In the genomic region with DNA sequence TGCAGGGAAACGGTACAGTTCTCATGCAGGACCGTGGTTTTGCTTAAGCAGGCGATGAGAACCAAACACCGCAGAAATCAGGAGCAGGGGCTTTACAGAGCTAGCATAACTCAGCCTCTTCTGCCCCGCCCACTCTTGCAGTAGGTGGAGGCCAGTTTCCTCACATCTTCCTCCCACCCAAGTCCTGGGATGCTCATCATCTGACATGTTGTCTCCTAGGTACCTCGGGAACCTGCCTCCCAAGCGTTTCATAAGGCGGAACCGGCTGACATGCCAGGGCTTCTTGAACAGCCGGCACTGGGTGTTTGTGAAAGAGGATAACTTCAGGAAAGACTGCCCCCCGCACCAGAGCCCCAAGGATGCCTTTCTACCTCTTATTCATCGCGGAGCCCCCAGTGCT, we compare ENCODE assay signal across 26 mouse cellular contexts. TPM values are rescaled to one million over a fixed set of nuclear protein-coding genes. Genes with fewer than 3 reads are reported as not detected.
A peak's percentile ranks its signal among the peaks of the same experiment; 100 is the strongest.
DNase-seq lines count a peak whose midpoint lies in the region.
"Had no signal": no experiment of that assay in that cellular context is flagged by ENCODE, and none has a peak within 500 bp of the region (broad histone marks: within the 10 kb centered on the region; RNA-seq: fewer than 3 reads in every experiment).

No protein-coding gene starts in this region.

- H3K4me1 ChIP-seq in midbrain, embryonic 10.5 days: no peaks in the 10 kb centered on the region
- H3K4me1 ChIP-seq: forebrain, embryonic 10.5 days; hindbrain, embryonic 15.5 days had no signal

- no peaks in the 10 kb centered on the region for H3K27me3 ChIP-seq in midbrain, embryonic 10.5 days (ENCODE audit: low read depth, poor library complexity, severe bottlenecking)
- H3K27me3 ChIP-seq: embryonic facial prominence, embryonic 15.5 days; heart, embryonic 15.5 days; hindbrain, embryonic 15.5 days had no signal

- 81% methylated on average over 13 of the region's 13 CpGs for WGBS in midbrain, embryonic 10.5 days

- H3K27ac ChIP-seq in midbrain, embryonic 10.5 days (replicated peaks): no peak overlapping the region
- H3K27ac ChIP-seq: embryonic facial prominence, embryonic 15.5 days; forebrain, embryonic 10.5 days; heart, adult 2 months; heart, embryonic 15.5 days; hindbrain, embryonic 15.5 days had no signal

- DNase-seq in left cerebral cortex, adult 18-20 months (ENCODE audit: low spot score in 2 of 2): peak; percentile 20 to 58
- DNase-seq in left cerebral cortex, adult 11 months (ENCODE audit: low spot score): no peak
- peak; percentile 37 for DNase-seq in testis, postnatal 10 days (ENCODE audit: low spot score)
- DNase-seq in testis, postnatal 14 days (ENCODE audit: low spot score): no peak
- peak; percentile 16 for DNase-seq in brain, adult 2 months (ENCODE audit: low read depth, low spot score)
- DNase-seq in midbrain, embryonic 10.5 days (ENCODE audit: low spot score): no peak
- DNase-seq: adrenal gland, postnatal 14 days; B cell, adult 2 months; cerebellum, adult 18-20 months; cerebellum, adult 9-11 months; cerebellum, postnatal 36 days; gastrocnemius, postnatal 10 days; heart, adult 2 months; heart, postnatal 14 days had no signal

- no peak overlapping the region for H3K4me3 ChIP-seq in midbrain, embryonic 10.5 days
- H3K4me3 ChIP-seq: embryonic facial prominence, embryonic 15.5 days; erythroblast, embryonic 14.5 days; forebrain, embryonic 10.5 days; heart, adult 2 months; heart, embryonic 15.5 days; hindbrain, embryonic 15.5 days had no signal

- no peaks in the 10 kb centered on the region for H3K9me3 ChIP-seq in midbrain, embryonic 10.5 days (replicated peaks)
- H3K9me3 ChIP-seq: embryonic facial prominence, embryonic 15.5 days; forebrain, embryonic 10.5 days; heart, embryonic 15.5 days; hindbrain, embryonic 15.5 days had no signal

- H3K36me3 ChIP-seq in midbrain, embryonic 10.5 days: no peaks in the 10 kb centered on the region
- H3K36me3 ChIP-seq: embryonic facial prominence, embryonic 15.5 days; forebrain, embryonic 10.5 days; heart, embryonic 15.5 days; hindbrain, embryonic 15.5 days had no signal

RNA-seq across cellular contexts. Expression of a gene that starts 7.1 kb away (rescaled TPM):
- total RNA-seq in left cerebral cortex, adult 18-20 months (2021): under 1 TPM in 1 of 2 experiments, not detected in 1; 0.28 TPM
- polyA plus RNA-seq in midbrain, embryonic 10.5 days (2016; fragmentation: Nextera tagmentation; extraction: Ambion mirVana): not detected in 2 replicates
- total RNA-seq: adrenal gland, adult 18-20 months; adrenal gland, postnatal 14 days; gastrocnemius, postnatal 10 days; gastrocnemius, postnatal 4 days; heart, adult 2 months; heart, postnatal 14 days; MEL had no signal
- polyA plus RNA-seq: activated CD4-positive, CD25-positive, alpha-beta regulatory T cell, adult 4 months; CD4-positive, CD25-positive, alpha-beta regulatory T cell, adult 4 months; erythroblast, embryonic 14.5 days; forebrain, embryonic 10.5 days; heart, embryonic 11.5 days; hindbrain, embryonic 11.5 days had no signal

RNA-seq across cellular contexts. Expression of a gene that starts 40.8 kb away (rescaled TPM):
- total RNA-seq in left cerebral cortex, adult 18-20 months (2021): 1 to 10 TPM in 1 of 2 experiments, under 1 TPM in 1; 0.73 to 1.1 TPM
- polyA plus RNA-seq in midbrain, embryonic 10.5 days (2016; fragmentation: Nextera tagmentation; extraction: Ambion mirVana): 6.7 and 7.5 TPM in 2 replicates

RNA-seq across cellular contexts. Expression of a gene that starts 55.4 kb away (rescaled TPM):
- total RNA-seq in left cerebral cortex, adult 18-20 months (2021): 10 to 100 TPM; 91.4 to 94.1 TPM
- 9.3 and 11.8 TPM in 2 replicates for polyA plus RNA-seq in midbrain, embryonic 10.5 days (2016; fragmentation: Nextera tagmentation; extraction: Ambion mirVana)

Comparison
In these comparisons a context has a peak if more than half of its experiments do, and no peak if none do; other contexts are left out.
1. DNase-seq: peak in left cerebral cortex, adult 18-20 months (2 of 2), testis, postnatal 10 days (single experiment) and brain, adult 2 months (single experiment); none in left cerebral cortex, adult 11 months (single experiment), testis, postnatal 14 days (single experiment) and midbrain, embryonic 10.5 days (single experiment).